Mouse (Mus musculus) thymus, postnatal 14 days (tissue): ENCODE data around the gene Hectd2.

Source experiments
- DNase-seq: peaks from one replicate; pipeline ENCODE4 v3.0.0; 2021

Gene Hectd2

GRCm38 (mm10) chr19:36663918-36664317 is 109.5 kb downstream of the Hectd2 start:
- DNase-seq, result no peak

- DNase-seq, result no peak
Measured at GRCm38 (mm10) chr19:36664417-36664816, 110.0 kb downstream of the Hectd2 start.

- DNase-seq, result no peak
Measured at GRCm38 (mm10) chr19:36665206-36665605, 110.8 kb downstream of the Hectd2 start.

GRCm38 (mm10) chr19:36665641-36666040 is 111.2 kb downstream of the Hectd2 start:
- no peak for DNase-seq

- DNase-seq, result no peak
Measured at GRCm38 (mm10) chr19:36666471-36666870, 112.0 kb downstream of the Hectd2 start.

- no peak for DNase-seq
Measured at GRCm38 (mm10) chr19:36667368-36667767, 112.9 kb downstream of the Hectd2 start.

- DNase-seq, result no peak
Measured at GRCm38 (mm10) chr19:36668098-36668497, 113.7 kb downstream of the Hectd2 start.

- DNase-seq, result no peak
Measured at GRCm38 (mm10) chr19:36668881-36669639, 114.6 kb downstream of the Hectd2 start.

- DNase-seq, result no peak
Measured at GRCm38 (mm10) chr19:36669720-36670451, 115.4 kb downstream of the Hectd2 start.
